Mouse (Mus musculus) MN1 (cell line): ENCODE measurements around the gene Slit3.

ENCODE experiments used
- DNase-seq: peaks from one replicate; pipeline ENCODE4 v3.0.0-alpha.2; 2016; ENCODE audit warnings: low spot score

Slit3 gene

DNA sequence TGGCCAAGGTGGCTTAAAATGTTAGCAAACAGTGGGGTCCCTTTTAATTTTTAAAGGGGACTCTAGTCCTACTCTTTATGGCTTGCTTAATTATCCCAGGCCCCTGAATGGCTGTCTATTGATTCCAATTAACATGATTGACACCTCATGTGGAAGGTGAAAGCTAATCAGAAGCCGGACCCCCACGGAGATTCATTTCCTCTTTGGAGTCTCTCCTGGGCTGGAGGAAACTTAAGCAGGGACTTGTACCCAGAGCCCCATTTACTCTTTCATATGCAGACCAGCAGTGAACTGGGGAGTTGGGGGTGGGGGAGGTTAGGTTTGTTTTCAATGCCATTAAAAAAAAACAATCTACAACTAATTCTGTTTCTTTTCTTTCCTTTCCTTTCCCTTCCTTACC lies 230.4 kb downstream of the Slit3 start:
- no peak for DNase-seq

DNA sequence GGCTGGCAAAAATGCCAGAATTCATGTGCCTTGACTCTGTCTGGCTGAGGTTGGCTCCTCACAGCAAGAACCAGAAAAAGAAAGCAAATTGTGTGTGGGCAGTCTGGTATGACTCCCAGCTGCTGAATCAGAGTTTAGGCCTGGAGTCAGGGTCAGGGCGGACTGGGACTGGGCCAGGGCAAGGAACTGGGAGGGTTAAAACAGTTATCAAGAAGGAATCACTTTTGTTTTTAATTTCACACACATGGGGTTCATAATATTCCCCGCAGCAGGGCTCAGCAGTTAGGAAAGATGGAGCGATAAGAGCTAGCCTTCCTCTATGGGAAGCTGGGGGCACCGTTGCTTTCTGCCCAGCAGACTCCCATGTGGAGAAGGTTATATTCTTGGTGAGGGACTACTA lies 234.8 kb downstream of the Slit3 start:
- no peak for DNase-seq

DNA sequence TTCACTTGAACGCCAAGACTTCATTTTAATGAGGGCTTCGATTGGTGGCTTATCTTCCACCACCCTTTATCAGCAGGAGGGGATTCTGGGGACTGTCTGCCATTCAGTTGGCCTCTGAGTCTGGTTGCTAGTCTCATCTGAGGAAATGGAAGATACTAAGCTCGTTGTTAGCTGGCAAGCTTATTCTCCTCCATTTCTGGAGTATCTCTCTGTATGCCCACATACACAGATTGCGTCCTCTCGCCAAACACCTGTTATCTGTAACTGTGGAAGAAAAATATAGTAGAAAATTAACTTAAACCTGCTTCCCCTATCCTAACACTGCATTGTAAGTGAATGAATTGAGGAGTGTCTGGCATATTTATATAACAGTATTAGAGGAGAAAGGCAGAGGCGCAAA lies 240.0 kb downstream of the Slit3 start:
- no peak for DNase-seq

DNA sequence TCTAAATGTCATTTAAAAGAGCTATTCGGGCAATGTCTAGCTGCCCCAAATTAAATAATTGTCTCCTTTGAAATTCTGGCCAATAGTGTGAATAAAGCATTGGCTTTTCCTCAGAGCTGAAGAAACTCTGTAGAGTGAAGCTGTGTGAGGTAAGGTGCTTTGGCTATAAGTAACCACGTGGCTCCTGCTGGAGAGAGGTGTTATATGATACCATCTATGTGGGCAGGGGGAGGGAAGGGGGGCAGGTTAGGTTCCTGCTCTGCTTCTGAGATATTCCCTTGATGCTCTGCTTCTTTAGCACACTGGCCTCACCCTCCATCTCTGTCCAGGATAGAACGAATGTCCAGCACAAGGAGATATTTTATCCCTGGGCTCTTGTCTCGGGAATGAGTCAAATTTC lies 242.0 kb downstream of the Slit3 start:
- DNase-seq, result no peak

DNA sequence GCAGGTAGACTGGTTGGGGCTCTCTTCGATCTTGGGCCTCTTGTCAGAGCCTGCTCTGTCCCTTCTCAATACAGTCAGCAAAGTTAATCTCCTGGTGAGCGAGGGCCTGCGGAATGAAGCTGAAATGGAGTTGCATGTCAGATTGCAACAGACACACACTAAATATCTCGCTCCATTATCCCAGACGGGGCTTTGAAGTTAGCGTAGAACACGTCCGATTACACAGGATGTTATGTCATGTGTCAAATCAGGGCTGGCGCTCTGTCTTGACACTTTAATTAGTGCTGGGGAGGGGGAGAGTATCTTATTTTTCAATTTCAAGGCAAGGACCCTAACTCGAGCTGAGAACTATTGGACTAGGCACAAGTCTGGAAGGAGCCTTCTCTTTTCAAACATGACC lies 243.4 kb downstream of the Slit3 start:
- DNase-seq, result no peak

DNA sequence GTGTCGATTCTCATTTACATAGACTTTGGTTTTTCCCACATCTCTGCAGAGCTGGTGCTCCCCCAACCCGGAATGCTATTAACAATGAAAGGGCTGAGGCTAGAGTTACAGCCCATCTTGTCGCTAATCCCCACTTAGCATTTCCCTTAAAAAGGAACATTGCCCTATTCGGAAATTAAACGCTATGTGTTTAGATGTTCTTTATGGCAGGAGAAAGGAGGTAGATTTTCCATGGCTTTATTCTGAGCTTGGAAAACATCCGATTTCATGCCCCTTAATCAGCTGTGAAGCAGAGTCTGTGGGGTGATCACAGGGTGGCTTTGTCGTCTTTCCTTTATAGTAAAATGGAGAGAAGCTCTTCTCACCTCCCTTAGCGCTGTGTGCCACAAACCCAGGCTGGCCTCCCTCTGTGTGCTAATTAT lies 244.5 kb downstream of the Slit3 start:
- no peak for DNase-seq

DNA sequence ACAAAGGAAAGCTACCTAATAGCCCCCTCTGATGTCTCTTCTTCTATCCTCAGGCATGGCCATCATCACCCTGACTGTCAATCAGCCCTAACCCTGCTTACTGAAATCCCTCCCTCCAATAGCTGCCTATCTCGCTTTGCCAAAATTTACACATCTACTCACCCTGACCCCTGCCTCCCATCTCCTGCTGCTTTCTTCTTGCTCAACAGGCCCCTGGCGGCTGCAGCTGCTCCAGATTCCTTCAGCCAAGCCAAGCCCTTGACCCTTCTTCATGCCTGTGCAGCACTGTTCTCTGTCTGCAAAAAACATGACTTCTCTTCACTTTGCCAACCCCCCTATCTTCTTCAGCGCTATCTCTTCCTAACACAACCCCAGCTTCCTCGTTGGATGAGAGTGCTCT lies 245.6 kb downstream of the Slit3 start:
- no peak for DNase-seq

DNA sequence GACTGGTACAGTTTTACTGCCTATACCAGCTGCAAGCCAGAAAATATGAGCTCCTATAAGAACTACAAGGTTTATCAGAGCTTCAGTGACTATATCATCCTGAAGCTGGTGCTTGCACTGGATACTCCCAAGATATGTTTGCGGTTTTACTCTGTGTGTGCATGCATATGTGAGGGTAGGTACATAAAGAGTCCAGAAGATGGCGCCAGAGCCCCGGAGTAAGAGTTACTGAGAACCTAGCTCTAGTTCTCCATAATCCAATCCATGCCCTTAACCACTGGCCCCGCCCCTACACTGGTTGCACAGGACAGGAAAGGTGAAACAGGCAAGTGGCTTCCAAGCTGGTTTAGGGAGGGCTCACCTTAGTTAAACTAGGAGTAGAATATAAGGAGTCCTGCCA lies 246.2 kb downstream of the Slit3 start:
- DNase-seq, result peak; percentile 23

DNA sequence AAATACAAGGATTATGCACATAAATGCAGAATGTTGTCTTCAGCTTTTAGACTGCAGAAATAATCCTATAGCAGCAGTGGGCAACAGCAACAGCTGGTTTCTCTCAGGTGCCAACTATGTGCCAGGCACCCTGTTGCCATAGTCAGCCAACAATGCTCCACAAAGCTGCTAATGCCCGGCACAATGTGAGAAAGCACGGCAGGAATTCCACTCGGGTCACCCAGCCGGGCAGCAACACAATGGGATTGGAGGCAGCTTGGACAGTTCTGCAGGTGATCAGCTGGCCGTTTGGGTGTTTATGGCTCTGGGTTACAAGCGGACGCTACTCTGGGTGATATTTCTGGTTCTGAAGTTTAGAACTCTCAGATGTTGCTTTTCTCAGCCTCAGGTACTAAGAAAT lies 248.9 kb downstream of the Slit3 start:
- no peak for DNase-seq

DNA sequence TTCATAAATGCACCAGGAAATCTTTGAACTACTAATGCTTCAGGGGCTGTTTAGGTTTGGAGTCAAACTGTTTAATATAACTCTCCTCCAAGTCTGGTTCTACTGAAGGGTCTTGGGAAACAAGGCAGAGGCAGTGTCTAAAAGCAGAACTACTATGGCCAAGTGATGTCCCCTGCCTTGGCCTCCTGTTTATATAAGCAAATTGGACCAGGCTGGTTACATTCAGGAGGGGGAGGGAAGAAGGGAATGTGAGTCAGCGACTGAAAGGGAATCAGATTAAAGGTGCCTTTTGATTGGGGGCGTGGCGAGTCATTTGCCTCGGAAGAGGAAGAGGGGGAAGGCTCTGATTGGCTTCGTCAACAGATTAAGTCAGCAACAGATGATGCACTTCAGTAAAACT lies 249.7 kb downstream of the Slit3 start:
- DNase-seq, result no peak

DNA sequence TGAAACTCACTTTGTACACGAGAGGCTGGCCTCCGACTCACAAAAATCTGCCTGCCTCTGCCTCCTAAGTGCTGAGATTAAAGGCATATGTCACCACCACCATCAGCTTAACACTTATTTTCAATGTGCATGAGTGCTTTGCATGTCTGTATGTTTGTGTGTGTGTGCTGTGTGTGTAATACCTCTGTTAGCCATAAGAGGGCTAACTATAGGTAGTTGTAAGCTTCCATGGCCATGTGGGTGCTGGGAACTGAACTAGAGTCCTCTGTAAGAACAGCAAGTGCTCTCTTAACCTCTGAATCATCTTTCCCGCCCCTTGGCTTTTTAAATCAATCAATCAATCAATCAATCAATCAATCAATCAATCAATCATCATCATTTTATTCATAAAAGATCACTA lies 251.4 kb downstream of the Slit3 start:
- no peak for DNase-seq

DNA sequence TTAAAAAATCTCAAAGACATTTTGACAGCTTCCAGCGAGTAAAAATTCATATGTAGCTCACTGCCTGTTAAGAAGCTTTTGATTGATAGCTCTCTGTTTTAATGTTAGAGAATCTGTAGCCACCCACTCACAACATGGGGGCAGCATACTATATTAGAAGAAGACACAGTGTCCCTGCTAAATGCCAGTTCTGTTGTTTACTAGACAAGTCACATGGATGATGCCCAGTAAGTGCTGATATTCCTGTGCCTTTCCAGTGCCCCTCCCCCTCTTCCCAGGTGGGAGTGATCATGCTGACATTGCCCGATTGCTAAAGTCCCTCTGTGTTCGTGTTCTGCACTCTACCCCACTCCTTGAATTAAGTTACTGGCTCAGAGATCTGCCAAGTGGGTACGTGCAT lies 254.0 kb downstream of the Slit3 start:
- DNase-seq, result no peak

DNA sequence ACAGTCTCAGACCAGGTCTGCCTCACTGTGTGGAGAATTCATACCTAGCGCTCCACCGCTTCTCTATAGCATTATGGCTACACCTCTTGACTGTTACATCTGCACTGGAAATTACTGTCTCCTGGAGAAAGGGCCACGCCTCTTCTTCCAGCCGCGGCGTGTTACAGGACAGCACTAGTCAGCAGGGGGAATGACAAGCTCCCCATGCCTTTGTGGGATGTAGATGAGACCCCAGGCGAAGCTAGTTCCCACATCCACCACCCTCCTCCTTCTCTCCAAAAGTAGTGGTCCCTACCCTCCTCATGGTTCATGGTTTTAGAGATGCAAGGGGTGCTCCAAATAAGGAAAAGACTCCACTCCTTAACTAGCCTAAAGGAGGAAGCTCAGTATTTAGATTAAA lies 257.8 kb downstream of the Slit3 start:
- no peak for DNase-seq

DNA sequence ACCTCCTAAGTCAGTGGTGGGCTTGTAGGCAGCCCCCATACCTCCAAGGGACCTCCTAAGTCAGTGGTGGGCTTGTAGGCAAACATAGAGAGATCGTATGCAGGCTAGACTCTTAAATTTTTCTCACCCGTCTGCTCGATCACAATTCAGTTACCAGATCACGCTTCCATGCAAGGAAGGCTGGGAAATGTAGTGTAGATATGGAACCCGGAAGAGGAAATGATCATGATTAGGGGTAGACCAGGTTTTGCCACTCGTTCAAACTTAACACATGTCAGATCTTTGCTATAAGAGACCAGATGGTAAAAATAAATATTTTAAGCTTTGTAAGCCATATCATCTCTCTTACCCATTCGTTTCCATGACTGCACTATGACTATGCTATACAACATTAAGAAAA lies 258.4 kb downstream of the Slit3 start:
- peak; percentile 41 for DNase-seq

DNA sequence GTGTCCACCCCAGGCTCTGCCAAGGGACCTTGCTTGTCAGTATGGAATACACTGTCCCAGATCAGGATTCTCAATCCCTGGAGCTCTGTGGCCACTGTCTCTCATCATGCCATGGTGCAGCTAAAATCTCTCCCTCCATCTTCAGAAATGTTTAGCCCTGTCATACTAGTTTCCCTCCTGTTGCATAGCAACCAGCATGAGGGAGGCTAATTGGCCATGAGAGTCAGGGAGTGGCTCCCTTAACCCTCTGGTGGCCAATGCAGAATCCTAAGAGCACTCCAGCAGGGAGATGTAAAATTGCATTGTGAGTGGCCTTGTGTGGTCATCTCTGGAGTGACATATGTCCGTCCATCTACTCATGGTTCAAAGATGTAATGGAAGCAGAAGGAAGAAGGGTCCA lies 259.7 kb downstream of the Slit3 start:
- peak; percentile 56 for DNase-seq

DNA sequence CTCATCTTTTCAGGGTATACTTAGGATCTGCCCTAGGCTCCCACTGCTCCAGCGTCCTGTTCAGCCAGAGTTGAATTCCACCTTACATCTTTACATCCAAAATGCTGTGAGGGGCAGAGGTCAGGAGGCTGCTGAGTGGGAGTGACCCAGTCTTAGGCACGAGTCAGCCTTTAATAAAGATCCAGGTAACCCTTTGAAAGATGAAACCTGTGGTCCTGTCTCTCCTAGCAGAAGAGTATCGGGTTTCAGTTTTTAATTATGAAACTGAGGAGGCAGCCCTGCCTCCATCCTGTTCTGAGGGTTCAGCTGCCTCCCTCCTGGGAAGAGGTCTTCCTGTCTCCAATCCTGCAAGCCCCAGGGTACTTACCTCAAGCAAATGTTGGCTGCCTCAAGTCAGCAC lies 264.4 kb downstream of the Slit3 start:
- DNase-seq, result no peak

DNA sequence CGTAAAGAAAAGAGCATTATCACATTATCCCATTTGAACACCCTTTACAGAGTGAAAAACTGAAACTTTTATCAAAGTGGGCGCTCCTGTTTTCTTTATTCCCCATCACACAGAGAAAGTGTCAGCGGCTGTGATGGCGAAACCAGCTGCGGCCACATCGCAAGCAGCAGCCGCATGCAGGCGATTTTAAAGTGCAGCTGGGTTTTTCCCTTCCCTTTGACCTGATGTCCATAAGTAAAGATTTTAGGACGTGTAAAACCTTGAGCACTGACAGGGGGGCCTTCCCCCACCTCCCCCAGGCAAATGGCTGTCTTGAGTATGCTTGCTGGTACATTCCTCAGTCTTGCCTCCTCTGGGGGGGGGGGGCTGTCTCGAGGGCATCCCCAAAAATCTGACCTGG lies 266.8 kb downstream of the Slit3 start:
- DNase-seq, result no peak

DNA sequence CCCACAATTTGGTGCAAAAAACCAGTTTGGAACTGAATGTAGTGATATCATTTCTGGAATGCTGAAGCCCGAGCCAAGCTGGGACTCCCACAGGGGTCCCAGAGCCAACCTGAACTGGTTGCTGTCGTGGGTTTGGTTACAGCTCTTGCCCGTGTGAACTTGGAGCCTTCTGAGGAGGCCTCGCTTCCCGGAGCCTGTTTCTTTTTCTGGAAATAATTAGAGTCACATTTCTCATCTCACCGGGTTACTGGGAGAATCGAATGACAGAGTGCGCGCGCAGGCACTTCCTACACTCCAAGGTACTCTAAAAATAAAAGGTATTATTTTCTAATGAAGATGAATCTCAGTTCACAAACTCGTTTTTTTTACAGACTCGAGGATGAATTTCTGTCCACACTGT lies 267.4 kb downstream of the Slit3 start:
- DNase-seq, result no peak

DNA sequence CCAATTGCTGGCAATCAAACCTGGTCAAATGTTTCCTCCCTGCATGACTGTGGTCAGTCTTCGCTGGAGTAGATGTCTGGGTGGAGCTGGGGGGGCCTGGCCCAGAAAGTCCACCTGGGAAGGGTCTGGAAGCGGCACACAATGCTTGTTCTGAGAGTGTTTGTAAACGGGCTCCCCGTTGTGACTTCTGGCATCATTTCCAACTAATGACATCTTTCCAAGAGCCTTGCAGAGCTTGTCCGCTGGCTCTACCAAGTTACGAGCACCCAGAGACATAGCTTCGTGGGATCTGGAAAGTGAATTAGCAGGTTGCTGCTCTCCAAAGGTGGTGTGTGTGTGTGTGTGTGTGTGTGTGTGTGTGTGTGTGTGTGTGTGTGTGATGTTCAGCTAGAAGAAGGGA lies 268.3 kb downstream of the Slit3 start:
- DNase-seq, result no peak

DNA sequence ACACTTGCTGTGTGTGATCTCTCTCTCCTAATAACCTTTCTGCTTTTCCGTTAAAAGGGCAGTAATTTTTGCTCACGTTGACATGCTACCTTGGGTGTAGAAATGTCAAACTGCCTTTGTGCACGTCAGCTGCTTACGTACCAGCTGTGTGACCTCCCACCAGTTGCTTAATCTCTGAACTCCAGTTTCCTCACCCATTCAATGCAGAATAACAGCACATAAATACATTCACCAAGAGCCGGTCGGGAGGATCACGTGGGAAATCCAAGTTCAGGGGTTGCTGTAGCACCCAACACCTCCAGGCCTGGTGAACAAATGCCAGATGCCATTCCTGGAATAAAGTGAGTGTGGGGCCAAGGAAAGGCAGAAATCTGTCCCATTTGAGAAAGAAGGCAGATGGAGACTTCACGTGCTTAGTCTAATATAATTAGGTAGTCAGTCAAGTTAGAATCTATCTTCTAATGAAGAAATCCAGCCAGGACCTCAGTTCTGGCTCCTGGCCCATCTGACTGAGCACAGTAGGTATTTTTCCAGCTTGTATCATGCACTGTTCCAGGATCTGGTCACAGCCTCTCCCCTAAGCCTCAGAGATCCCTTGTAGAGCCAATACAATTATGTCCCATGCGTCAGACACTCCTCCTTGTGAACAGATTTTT lies 268.9 kb downstream of the Slit3 start:
- DNase-seq, result peak; percentile 60

DNA sequence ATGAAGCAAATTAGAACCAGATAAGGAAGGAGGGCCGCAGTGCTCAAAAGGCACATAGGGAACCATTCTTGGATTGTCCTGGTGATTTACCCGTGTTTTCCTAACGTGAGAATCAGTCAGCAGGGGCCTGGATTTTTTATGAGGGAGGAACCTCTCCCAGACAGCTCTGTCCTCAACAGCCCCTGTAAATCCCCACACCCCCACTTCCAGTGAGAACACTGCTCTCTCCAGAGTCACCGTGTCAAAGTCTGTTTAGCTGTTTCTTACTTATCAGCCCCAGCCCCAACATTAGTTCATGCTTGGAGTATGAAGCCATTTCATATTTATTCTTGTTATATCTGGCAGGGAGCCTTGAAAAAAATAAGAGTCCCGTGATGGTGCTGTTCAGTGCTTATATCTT lies 272.8 kb downstream of the Slit3 start:
- peak; percentile 55 for DNase-seq

DNA sequence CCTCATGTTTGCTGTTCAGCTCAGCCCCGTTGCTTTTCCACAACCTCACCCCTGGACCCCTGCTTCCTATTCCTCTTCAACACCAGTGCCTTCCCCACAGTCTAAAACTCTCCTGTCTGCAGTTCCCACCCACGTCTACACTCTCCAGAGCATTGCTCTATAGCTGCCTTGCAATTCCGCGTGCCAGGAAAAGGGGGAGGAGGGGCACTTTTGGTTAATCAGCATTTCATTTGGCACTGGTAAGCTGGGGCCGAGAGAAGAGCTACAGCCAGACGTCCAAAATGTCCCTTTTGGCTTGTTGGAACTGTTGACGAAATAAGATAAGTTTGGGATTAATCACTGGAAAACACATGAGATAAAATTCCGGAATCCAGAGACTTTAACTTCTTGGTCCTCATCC lies 274.4 kb downstream of the Slit3 start:
- DNase-seq, result peak; percentile 27

DNA sequence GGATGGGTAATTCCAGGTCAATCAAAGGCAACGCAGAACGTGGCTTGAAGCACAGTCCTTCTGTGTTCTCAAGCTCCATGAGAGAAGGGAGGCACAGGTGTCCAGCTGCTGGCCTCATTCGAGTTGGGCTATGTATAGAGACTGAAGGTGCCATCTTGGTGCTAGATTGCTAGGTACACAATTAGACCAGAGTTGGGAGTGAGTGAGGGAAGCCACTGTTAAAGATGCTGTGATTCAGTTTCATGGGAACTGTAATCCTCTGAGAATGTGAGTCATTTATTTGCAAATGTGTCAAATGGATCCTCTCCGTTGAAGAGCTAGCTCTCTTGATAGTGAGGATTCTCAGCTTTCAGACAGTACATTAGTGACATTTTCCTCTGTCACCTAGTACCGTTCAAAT lies 277.3 kb downstream of the Slit3 start:
- no peak for DNase-seq

DNA sequence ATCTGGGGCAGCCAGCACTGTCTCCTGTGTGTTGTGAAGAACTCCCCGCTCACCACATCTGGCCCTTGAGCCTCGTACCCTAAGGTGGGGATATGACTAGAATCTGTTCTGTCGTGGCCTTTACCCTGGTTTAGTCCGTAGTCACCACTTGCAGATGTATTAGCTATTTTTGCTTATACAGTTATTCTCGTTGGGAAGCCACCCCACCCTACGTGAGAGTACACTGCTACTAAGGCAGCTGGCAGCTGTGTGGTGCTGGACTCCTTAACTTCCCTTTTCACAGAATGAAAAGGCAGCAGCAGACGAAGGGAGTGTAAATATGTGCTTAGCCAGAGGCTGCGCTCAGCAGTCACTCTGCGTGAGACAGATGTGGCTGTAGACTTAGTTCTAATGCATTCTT lies 282.5 kb downstream of the Slit3 start:
- DNase-seq, result no peak

DNA sequence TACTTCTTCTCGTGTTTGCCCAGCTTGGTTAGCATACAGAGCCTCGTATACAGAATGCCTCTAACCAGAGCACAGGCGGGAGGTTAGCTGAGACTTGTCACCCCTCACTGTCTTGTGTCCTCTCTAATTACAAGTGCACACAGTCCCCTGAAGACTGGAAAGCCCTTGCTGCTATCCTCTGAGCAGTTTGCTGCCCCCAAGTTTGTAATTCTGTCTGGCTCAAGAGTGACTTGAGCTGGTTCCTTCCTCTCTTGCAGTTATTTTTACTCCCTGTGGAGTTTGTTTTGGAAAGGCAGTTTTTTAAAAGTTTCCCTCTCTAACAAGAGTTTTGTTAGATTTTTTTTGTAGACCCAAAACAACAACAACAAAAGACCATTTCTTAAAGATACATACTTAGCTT lies 285.0 kb downstream of the Slit3 start:
- no peak for DNase-seq
